Mouse (Mus musculus): ENCODE results near the gene Tex36. TPM values are rescaled to one million over a fixed set of nuclear protein-coding genes. Genes with fewer than 3 reads are reported as not detected.

The Tex36 gene
- total RNA-seq, 2 experiments from 2014 or later = not detected

DNA sequence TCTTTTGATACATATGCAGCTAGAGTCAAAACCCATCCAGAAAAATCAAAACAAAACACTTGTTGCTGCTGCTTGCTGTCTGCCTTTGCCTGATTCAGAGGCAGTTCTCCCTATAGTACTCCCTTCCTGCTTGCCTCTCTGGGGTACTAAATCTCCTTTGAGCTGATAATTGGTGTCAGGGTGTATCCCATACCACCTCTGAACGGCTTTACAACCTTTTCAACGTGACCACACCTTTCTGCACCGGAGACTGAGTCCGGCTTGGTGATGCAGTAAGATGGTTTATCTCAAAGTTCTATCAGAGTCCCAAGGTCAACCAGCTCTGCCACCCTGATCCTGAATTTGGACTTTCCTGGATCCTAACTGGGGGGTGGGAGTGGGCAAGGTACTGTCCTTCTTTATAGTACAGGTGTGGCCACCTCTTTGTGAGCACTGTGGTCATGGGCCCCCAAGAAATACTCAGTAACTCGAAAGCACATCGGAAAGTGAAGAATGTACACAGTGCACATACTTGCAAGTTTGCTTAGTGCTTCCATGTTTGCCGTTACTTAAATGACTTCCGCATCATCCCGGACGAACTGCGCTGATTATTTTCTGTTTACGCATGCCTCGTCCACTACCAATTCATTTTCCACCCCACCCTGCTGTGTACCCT lies 2.6 kb upstream of the Tex36 start:
- DNase-seq (ENCODE audit: extremely low spot score in 1 of 2, low spot score in 2 of 2) = no peak
- intact Hi-C loops (cut with DNase I) = no loop called here

DNA sequence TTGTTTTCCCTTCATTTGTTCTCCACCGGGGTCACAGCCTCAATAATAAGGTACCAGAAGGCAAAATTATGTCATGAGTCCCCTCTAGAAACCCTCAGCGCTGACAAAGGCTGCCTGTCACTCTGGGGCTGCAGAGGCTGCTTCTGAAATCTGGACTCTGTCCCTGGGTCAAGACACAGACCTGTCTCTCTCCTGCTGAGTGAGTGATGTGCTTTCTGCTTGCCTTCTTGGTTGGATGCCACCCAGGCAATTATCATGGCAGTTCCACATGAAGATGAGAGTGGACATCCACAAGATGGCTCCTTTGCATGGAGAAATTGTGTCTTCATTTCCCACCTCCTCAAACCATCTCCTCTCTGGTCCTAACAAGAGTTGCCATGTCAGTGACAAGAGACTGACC lies 1.2 kb upstream of the Tex36 start:
- intact Hi-C loops (cut with DNase I) = no loop called here
- DNase-seq (ENCODE audit: extremely low spot score in 1 of 2, low spot score in 2 of 2) = no peak

- intact Hi-C loops (cut with DNase I) = no loop called here
Measured at GRCm38 (mm10) chr7:133600558-133600957, 1.4 kb downstream of the Tex36 start.

DNA sequence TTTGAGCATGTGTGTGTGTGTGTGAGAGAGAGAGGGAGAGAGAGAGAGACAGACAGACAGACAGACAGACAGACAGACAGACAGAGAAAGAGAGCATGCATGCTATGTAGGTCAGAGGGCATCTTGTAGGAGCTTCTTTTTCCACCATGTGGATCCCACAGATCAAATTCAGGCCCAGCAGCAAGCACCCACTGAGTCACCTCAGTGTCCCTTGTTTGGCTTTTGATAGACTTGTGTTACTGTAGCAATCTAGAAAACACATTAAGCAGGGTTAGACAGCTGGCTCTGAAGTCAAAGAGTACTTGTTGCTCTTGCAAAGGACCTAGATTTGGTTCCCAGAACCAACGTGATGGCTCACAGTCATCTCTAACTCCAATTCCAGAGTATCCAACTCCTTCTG lies 10.2 kb downstream of the Tex36 start:
- intact Hi-C loops (cut with DNase I) = no loop called here
- DNase-seq (ENCODE audit: extremely low spot score in 1 of 2, low spot score in 2 of 2) = no peak

More at GRCm38 (mm10) chr7:133600558-133600957, 1.4 kb downstream of the Tex36 start:
- no peak for DNase-seq (ENCODE audit: extremely low spot score in 1 of 2, low spot score in 2 of 2)

- no peak for DNase-seq (ENCODE audit: extremely low spot score in 1 of 2, low spot score in 2 of 2)
- intact Hi-C loops (cut with DNase I) = no loop called here
Measured at GRCm38 (mm10) chr7:133583216-133583615, 18.7 kb downstream of the Tex36 start.

GRCm38 (mm10) chr7:133580296-133580640 lies 21.7 kb downstream of the Tex36 start:
- intact Hi-C loops (cut with DNase I) = no loop called here
- DNase-seq (ENCODE audit: extremely low spot score in 1 of 2, low spot score in 2 of 2) = peak in 1 of 2 experiments; percentile 47

GRCm38 (mm10) chr7:133579491-133580295 lies 22.3 kb downstream of the Tex36 start:
- intact Hi-C loops (cut with DNase I) = no loop called here

GRCm38 (mm10) chr7:133576825-133577224 lies 25.1 kb downstream of the Tex36 start:
- intact Hi-C loops (cut with DNase I) = no loop called here

More at GRCm38 (mm10) chr7:133579491-133580295, 22.3 kb downstream of the Tex36 start:
- no peak for DNase-seq (ENCODE audit: extremely low spot score in 1 of 2, low spot score in 2 of 2)

GRCm38 (mm10) chr7:133576281-133576680 lies 25.7 kb downstream of the Tex36 start:
- no peak for DNase-seq (ENCODE audit: extremely low spot score in 1 of 2, low spot score in 2 of 2)
- intact Hi-C loops (cut with DNase I) = no loop called here

More at GRCm38 (mm10) chr7:133576825-133577224, 25.1 kb downstream of the Tex36 start:
- no peak for DNase-seq (ENCODE audit: extremely low spot score in 1 of 2, low spot score in 2 of 2)

DNA sequence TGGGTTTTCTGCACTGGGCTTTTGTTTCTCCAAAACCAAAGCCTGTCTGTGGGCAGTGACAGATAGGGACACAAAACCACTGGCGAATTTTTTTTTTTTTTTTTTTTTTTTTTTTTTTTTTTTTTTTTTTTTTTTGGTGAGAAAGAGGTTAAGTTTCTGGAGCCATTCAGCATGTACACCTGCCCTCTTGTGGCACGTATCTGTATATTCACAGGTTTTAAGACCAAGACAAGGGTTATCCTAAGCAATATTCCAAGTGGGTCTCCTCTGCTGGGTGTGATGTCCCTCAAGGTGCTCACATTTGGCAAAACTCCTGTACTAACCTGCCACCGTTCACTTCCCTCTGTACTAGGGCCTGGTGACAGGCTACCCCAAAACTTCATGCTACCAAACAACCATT lies 30.0 kb downstream of the Tex36 start:
- intact Hi-C loops (cut with DNase I) = no loop called here
- DNase-seq (ENCODE audit: extremely low spot score in 1 of 2, low spot score in 2 of 2) = no peak

DNA sequence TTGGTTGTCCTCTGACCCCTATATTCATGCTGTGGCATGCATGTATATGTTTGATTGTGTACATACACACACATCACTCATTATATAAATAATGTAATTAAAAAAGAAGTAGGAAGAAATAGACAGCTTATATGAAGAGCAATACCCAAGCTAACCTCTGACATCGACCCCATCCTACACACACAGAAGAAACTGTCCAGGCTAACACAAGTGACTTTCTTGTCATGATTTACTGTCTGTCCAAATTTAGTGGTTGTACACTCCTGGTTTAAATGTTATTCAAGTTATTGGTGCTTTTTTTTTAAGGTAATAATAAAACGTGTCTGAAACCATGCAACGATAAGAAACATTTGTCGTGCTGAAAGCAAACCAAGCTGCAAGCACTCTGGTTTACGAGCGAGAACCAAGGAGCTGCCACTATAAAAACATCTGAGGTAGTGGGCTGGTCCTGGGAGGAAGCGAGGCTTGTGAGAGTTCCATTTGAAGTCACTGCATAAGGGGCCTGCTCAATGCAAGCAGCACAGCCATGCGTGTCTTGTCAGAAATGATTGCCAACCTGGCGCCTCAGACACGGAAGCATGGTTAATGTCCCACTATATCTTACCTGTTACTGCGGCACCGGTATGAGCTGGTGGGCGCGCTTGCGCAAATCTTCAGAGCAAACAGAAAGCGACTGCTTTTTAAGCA lies 32.6 kb downstream of the Tex36 start:
- intact Hi-C loops (cut with DNase I) = no loop called here

DNA sequence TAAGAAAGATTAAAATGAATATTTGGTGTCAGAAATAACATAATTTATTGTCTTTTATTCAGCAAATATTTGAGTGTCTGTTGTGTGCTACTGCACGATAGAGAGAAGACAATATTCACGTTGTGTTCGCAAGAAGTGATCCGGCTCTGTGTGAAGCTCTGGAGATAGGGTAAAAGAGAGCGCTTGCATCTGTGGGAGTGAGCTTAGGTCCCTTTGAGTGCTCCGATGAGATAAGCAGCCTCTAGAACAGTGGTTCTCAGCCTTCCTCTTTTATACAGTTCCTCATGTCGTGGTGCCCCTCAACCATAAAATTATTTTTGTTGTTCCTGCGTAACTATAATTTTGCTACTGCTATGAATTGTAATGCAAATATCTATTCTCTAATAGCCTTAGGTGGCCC lies 37.4 kb downstream of the Tex36 start:
- DNase-seq (ENCODE audit: extremely low spot score in 1 of 2, low spot score in 2 of 2) = no peak
- intact Hi-C loops (cut with DNase I) = no loop called here

More for the DNA sequence above, 32.6 kb downstream of the Tex36 start:
- DNase-seq (ENCODE audit: extremely low spot score in 1 of 2, low spot score in 2 of 2) = no peak

DNA sequence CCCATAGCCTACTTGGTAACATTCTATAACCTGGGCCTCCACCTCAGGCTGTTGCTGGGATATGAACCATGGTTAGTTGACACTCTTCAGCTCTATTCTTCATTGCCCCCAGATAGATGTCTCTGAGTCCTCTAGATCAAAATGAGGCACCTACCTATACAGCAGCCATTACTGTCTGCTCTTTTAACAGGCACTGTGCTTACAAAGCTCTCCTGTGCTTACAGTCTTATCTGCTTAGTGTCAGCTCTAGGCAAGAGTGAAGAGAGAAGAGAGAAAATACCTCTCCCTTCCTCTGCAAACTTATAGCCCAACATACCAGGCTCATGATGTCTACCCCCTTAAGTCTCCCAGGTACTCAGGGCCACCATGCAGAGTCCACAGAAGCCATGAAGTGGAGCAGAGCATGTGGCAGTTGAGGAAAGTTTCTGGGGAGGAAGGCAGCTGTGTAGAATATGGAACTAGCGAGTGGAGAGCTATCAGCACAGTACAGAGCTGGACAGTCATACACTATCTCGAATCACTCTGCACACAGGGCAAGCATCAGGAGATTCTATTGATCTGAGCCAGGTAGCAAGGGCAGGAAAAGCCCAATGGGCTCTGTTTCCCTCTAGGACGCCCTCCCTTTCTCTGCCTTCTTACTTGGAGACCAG lies 38.7 kb downstream of the Tex36 start:
- intact Hi-C loops (cut with DNase I) = no loop called here
- DNase-seq (ENCODE audit: extremely low spot score in 1 of 2, low spot score in 2 of 2) = no peak

DNA sequence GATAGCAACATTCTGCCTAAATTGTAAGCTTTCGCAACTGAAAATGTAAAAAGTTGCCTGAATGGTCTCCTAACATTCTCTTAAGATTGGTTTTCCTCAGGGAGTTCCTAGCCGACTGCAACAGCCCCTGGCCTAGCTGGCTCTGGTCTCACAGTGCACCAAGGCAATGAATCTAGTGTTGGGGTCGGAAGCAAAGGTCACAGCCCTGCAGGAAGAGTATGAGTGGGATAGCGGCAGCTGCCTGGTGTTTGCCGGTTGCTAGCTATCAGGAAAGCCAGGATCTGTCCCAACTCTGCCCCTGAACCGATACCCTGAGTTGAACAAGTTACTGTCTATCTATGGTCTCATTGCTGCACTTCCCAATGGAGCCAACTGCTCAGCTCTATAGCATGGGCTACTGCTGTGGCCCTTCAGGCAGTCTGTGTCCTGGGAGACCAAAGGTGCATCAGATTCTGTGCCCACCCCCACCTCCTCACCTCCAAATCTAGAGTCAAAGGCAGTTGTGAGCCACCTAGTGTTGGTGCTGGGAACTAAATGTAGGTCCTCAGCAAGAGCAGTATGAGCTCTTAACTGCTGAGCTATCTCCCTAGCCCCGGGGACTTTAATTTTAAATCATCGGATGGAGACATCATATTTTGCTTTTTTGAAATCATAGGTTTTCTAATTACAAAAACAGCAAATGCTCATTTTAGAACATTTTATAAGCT lies 46.0 kb downstream of the Tex36 start:
- DNase-seq (ENCODE audit: extremely low spot score in 1 of 2, low spot score in 2 of 2) = no peak
- intact Hi-C loops (cut with DNase I) = no loop called here

DNA sequence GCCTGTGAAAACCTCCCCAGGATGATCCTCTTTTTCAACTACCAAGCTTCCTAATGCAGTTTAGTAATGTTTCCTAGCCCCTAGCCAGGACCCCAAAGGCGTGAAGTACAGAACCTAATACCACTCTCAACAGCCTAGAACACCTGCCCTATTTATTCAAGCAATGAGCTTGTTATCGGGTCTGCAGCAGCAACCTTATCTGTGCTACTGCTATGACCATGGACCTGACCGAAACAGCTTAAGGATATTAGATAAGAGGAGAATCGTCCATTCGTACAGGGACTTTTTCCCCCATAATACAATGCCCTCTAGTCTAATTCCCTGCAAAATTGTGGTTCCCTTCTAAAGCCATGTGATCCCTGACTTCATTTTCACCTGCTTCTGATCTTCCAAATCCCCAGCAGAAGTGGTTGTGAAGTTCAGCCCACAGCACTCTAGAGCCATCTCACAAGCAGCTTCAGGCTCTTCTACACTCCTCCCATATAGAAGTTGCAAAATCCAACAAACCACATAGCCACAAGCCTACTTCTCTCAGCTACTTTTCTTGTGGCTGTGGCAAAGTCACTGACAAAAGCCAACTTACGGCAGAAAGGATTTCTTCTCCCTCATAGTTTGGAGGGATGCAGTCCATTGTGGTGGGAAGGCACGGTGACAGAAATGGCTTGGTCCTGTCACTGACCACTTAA lies 49.5 kb downstream of the Tex36 start:
- DNase-seq (ENCODE audit: extremely low spot score in 1 of 2, low spot score in 2 of 2) = no peak
- intact Hi-C loops (cut with DNase I) = no loop called here

- no peak for DNase-seq (ENCODE audit: extremely low spot score in 1 of 2, low spot score in 2 of 2)
Measured at GRCm38 (mm10) chr7:133551000-133551399, 51.0 kb downstream of the Tex36 start.

GRCm38 (mm10) chr7:133548434-133548833 lies 53.5 kb downstream of the Tex36 start:
- intact Hi-C loops (cut with DNase I) = no loop called here
- no peak for DNase-seq (ENCODE audit: extremely low spot score in 1 of 2, low spot score in 2 of 2)

More at GRCm38 (mm10) chr7:133551000-133551399, 51.0 kb downstream of the Tex36 start:
- intact Hi-C loops (cut with DNase I) = no loop called here

DNA sequence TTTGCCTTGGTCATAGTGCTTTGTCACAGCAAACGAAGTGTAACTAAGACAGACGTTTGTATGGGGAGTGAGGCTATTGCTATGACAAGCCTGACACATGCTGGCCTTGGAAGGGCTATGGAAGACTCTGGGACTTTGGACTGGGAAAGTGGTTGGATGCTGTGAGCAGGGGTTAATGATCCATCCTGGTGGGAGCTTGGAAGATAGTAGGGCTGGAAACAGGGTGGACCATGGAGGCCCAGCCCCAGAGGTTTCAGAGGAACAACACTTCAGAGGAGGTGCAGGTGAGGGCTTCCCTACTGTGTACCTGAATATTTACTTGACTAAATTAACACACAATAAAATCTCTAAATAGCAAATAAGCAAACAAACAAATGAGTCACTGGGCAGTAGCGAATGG lies 56.3 kb downstream of the Tex36 start:
- intact Hi-C loops (cut with DNase I) = no loop called here

More for the DNA sequence above, 56.3 kb downstream of the Tex36 start:
- DNase-seq (ENCODE audit: extremely low spot score in 1 of 2, low spot score in 2 of 2) = no peak

Measured in left cerebral cortex, postnatal 10 days (tissue).